Mouse (Mus musculus): ENCODE measurements around the gene 4930579F01Rik.

4930579F01Rik gene

GRCm38 (mm10) chr3:138193683-138194302 is at the start of gene 4930579F01Rik:
Gene 4930579F01Rik (minus strand): TSS chr3:138193825.
- DNase-seq (ENCODE audit: low spot score), result no peak

GRCm38 (mm10) chr3:138242933-138243332 is 49.3 kb upstream of the 4930579F01Rik start:
- no peak for DNase-seq (ENCODE audit: low spot score)

DNA sequence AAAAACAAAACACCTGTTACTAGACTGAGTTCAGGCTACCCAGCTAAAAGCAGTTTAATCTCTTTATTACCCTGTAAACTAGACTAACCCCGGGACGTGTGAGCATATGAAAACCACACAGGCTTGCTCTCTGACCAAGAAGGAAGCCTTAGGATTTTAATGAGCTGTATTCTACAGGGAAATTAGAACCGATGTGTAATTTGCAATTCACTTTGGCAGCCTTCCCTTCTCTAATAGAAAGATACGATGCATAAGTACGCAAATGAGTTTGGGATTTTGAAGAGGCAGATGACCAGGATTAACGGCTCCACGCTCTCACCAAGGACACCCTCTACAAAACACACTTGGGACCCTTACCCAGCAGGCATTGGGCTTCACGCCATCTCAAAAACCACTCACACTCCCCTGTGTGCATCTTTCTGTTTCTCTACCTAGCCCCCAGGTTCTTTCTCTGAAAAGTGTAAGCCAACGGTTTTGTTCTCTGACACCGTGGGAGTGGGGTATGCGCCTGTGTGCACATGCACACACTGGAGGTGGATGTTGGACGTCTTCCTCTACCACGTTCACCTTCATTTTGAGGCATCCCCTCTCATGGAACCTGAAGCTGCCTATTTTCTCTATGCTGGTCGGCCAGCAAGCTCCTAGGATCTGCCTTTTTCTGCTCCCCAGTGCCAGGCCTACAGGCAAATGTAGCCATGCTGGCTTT is 48.5 kb upstream of the 4930579F01Rik start:
- DNase-seq (ENCODE audit: low spot score), result no peak

- DNase-seq (ENCODE audit: low spot score), result no peak
These were observed 47.7 kb upstream of the 4930579F01Rik start for GRCm38 (mm10) chr3:138241371-138241770.

- DNase-seq (ENCODE audit: low spot score), result no peak
These were observed 47.3 kb upstream of the 4930579F01Rik start for GRCm38 (mm10) chr3:138240942-138241341.

- no peak for DNase-seq (ENCODE audit: low spot score)
These were observed 46.8 kb upstream of the 4930579F01Rik start for GRCm38 (mm10) chr3:138240411-138240810.

DNA sequence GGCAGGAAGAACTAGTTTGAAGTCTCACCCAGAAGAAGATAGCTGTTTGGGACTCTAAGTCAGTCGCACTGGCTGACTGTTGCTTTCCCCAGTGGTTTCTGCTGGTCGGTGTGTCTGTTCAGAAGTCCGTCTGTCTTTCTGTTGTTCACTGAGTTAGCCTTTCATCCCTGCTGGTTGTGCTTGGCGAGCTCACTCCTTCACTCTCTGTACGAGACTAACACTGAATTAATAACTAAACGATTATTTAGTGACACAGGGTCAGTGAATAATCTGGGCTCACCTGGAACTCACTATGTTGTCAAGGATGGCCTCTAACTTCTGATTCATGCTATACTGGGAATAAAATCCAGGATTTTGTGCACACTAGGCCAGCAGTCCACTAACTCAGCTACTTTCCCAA is 45.8 kb upstream of the 4930579F01Rik start:
- DNase-seq (ENCODE audit: low spot score), result no peak

GRCm38 (mm10) chr3:138238046-138238445 is 44.4 kb upstream of the 4930579F01Rik start:
- DNase-seq (ENCODE audit: low spot score), result no peak

GRCm38 (mm10) chr3:138236546-138237163 is 43.0 kb upstream of the 4930579F01Rik start:
- no peak for DNase-seq (ENCODE audit: low spot score)

DNA sequence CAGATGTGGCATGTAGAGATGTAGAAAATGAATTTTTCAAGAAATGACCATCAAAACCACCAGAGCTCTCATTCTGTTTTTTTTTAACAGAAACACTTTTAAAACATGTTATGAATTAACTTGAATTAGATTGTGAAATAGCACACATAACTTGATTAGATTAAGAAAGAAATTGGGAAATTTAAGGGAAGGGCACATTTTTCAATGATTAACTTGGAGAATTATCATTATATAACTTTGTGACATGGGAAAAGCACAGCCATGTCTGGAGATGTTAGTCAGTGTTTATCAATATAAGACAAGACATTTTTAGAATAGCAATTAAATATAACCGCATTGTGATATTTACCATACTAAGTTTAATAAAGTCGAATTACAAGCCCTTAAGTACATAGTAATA is 37.9 kb upstream of the 4930579F01Rik start:
- DNase-seq (ENCODE audit: low spot score), result no peak

DNA sequence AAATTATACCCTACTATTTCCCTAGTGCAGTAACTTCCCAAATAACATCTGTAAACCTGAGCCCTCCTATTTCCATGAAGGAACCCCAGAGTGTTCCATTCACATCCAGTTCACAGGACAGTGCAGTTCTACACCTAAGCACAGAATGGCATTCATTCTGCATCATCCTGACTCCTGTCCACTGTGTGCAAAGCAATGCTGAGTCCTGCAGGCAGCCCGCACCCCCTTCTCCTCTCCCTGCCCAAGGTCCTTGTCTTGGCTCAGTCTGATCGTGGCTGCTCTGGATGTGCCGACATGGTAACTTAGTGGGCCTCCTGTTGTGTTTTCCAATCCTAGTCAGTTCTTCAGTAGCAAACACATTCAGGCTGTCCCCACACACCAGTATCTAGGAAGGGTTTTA is 36.6 kb upstream of the 4930579F01Rik start:
- no peak for DNase-seq (ENCODE audit: low spot score)

GRCm38 (mm10) chr3:138229448-138229847 is 35.8 kb upstream of the 4930579F01Rik start:
- no peak for DNase-seq (ENCODE audit: low spot score)

GRCm38 (mm10) chr3:138227782-138228181 is 34.2 kb upstream of the 4930579F01Rik start:
- no peak for DNase-seq (ENCODE audit: low spot score)

GRCm38 (mm10) chr3:138227082-138227481 is 33.5 kb upstream of the 4930579F01Rik start:
- DNase-seq (ENCODE audit: low spot score), result no peak

- DNase-seq (ENCODE audit: low spot score), result no peak
These were observed 32.9 kb upstream of the 4930579F01Rik start for GRCm38 (mm10) chr3:138226476-138226875.

GRCm38 (mm10) chr3:138225853-138226252 is 32.2 kb upstream of the 4930579F01Rik start:
- no peak for DNase-seq (ENCODE audit: low spot score)

DNA sequence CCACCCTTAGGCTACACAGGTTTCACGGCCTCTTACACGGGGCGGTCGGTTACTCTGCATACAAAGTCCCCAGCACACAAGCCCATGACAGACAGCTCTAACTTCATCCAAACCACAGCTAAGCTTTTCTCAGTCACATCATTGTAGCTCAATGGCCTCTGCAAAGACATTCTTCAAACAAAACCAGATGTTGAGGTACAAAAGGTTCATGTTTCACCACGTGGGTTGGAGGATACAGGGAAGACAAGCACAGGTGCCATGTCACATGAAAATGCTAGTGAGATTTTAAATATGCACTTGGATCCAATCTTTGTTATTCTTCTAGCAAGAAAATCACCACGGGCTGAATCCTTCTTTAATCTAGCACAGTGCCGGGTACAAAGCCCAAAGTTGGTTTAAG is 31.7 kb upstream of the 4930579F01Rik start:
- DNase-seq (ENCODE audit: low spot score), result no peak

GRCm38 (mm10) chr3:138224363-138224954 is 30.8 kb upstream of the 4930579F01Rik start:
- no peak for DNase-seq (ENCODE audit: low spot score)

DNA sequence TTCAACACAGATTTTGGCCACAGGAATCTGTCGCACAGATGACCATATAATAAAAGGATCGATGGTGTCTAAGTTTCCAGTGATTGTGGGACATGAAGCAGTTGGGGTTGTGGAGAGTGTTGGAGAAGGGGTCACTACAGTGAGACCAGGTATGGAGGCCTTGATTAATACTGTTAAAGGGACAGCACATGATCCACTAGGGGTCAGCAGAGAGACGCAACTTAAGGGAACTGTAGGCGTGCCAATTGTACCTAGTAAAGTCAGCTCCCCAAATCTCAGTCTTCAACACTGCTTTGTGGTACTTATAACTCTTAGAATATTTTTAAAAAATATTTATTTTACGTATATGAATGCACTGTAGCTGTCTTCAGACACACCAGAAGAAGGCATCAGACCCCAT is 29.3 kb upstream of the 4930579F01Rik start:
- no peak for DNase-seq (ENCODE audit: low spot score)

- no peak for DNase-seq (ENCODE audit: low spot score)
These were observed 28.9 kb upstream of the 4930579F01Rik start for GRCm38 (mm10) chr3:138222511-138222910.

DNA sequence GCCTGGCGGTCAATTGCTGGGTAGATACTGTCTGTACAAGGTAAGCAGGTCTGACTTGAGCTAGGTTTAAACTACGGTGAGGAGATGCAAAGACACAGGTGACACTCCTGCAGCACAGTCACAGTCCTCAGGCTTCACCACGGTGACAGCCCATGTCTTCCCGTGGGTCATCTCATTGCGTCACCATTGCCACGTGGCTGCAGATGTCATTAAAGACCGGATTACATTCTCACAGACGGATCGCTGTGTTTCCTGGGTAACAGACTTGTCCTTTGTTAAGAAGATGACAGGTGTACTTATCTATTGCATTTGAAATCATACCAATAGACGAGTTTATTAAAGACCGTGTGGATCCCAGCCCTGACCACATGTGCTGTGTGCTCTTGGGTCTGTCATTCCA is 27.5 kb upstream of the 4930579F01Rik start:
- DNase-seq (ENCODE audit: low spot score), result no peak

- DNase-seq (ENCODE audit: low spot score), result no peak
These were observed 24.1 kb upstream of the 4930579F01Rik start, which contains the start of gene Adh7 for GRCm38 (mm10) chr3:138217631-138218264. Gene Adh7 (plus strand): TSS chr3:138217760.
